Mouse (Mus musculus): ENCODE results near the gene Hist2h3c1.
"Not testable (repeated sequence)": the region's sequence is repeated elsewhere in the genome, so short reads cannot be mapped to it uniquely, and the experiment has no call there.

The Hist2h3c1 gene

GRCm38 (mm10) chr3:96255926-96256593 is 9.6 kb downstream of the Hist2h3c1 start:
- no peak for DNase-seq (ENCODE audit: low spot score in 2 of 2)

DNA sequence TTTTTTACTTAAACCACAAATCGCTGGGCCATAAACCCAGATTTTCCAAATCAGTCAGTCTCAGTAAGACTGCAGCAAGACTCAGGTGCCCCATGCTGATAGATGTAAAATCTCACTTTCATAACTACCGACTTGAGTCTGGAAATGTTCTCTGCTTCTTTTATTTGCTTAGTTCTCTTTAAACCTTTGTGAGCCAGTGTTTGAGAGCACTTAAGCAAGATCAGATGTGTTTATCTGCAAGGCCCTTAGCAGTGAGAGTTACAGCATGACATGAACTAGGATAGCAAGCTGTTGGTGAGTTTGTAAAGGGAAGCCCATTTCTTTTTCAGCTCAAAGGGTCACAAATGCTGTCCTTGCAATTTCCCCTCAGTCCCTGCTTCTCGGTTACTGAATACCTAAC is 10.7 kb downstream of the Hist2h3c1 start:
- DNase-seq (ENCODE audit: low spot score in 2 of 2), result no peak

DNA sequence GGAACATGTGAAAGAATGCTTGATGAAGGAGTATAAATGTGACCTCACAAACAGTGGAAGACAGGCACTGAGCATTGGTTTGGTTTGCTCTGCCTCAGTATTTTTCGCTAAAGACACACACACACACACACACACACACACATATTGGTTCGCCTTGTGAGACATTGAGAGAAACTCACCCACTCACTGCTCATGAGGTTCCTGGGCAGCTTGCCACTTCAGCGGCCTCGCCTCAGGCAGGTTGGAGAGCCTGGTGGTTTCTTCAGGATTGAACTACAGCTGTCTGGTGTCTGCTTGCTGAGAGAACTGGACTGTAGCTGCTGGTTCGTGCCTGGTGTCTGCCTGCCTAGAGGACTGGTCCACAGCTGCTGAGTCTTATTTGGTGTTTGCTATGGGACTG is 13.7 kb downstream of the Hist2h3c1 start:
- no peak for DNase-seq (ENCODE audit: low spot score in 2 of 2)

DNA sequence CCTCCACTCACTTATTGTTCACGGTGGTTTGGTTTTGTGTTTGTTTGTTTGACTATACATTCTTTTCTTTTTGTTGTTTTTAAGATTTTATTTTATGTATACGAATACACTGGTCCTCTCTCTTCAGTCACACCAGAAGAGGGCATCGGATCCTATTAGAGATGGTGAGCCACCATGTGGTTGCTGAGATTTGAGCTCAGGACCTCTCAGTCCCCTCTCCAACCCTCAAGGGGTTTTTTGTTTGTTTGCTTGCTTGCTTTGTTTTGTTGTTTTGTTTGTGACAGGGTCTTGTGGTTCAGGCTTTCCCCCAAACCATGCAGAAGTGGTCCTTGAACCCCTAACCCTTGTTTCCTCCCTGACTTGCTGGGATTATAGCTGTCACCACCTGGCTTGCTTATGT is 15.1 kb downstream of the Hist2h3c1 start:
- no peak for DNase-seq (ENCODE audit: low spot score in 2 of 2)

DNA sequence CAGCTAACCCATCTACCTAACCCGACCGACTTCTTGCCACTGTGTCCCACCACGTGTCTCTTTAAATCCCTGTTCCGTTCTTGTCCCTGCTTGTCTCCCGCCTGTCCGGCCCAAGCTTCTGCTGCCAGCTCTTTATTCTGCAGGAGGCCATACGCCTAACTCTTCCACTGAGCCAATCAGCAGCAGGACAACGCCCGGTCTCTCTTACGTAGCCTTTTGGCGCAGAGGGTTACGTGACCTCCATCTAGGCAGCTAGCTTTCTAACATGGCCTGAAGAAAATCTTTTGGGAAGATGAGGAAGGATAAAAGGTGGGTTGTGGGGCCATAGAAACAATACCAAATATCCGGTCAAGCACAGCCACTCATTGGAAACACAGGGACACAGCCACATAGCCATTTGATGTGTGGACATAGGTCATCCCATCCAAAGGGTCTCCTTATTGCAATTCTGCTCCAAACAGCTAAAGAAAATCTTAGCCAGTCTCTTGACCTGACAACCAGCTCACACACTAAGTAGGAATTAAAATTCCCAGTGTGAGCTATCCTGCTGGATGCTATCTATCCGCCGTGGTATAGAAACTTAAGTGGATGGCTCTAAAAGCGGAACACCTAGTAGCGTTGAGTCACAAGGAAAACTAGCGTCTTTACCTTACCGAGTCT is 15.9 kb downstream of the Hist2h3c1 start:
- peak; percentile 64 to 70 for DNase-seq (ENCODE audit: low spot score in 2 of 2)

- DNase-seq (ENCODE audit: low spot score in 2 of 2), result peak; percentile 98 to 99
Observed at GRCm38 (mm10) chr3:96262979-96263550, 16.6 kb downstream of the Hist2h3c1 start, which contains the start of gene Hist2h4. Gene Hist2h4, minus strand, starts transcription at chr3:96263311.

- no peak for DNase-seq (ENCODE audit: low spot score in 2 of 2)
Observed at GRCm38 (mm10) chr3:96263558-96264403, 17.3 kb downstream of the Hist2h3c1 start.

- DNase-seq (ENCODE audit: low spot score in 2 of 2), result no peak
Observed at GRCm38 (mm10) chr3:96264404-96264949, 18.0 kb downstream of the Hist2h3c1 start.

DNA sequence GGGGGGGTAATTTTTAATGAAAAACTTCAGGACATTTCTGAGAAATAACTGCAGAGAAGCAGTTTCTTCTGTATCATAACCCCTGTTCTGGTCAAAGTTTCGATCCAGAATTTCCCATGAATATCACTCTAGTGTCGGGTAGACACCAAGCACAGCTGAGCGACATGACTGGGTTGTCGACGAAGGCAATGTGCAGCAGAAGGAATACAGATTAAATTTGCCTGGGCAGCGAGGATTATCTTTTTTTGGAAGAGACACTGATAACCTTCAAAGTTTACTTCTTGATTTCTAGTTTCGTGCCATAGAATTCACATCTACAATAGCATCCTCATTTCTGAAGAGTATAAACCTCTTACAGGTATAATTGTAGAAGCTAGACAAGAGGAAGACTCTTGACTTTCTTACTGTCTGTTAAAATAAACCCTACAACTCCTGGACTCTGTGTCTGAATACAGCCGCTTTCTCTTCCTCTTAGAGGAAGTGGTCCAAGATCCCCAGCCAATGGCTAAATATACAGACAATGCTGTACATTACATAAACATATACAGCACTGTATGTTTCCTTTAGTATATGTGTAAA is 19.7 kb downstream of the Hist2h3c1 start:
- no peak for DNase-seq (ENCODE audit: low spot score in 2 of 2)

GRCm38 (mm10) chr3:96267541-96267940 is 21.1 kb downstream of the Hist2h3c1 start:
- no peak for DNase-seq (ENCODE audit: low spot score in 2 of 2)

GRCm38 (mm10) chr3:96268051-96268775 is 21.7 kb downstream of the Hist2h3c1 start, which contains the start of gene Hist2h3b:
Gene Hist2h3b, plus strand, starts transcription at chr3:96268654.
- DNase-seq (ENCODE audit: low spot score in 2 of 2), result peak; percentile 70 to 72

GRCm38 (mm10) chr3:96268776-96269378 is 22.4 kb downstream of the Hist2h3c1 start:
- not testable (repeated sequence) for DNase-seq (ENCODE audit: low spot score in 2 of 2)

DNA sequence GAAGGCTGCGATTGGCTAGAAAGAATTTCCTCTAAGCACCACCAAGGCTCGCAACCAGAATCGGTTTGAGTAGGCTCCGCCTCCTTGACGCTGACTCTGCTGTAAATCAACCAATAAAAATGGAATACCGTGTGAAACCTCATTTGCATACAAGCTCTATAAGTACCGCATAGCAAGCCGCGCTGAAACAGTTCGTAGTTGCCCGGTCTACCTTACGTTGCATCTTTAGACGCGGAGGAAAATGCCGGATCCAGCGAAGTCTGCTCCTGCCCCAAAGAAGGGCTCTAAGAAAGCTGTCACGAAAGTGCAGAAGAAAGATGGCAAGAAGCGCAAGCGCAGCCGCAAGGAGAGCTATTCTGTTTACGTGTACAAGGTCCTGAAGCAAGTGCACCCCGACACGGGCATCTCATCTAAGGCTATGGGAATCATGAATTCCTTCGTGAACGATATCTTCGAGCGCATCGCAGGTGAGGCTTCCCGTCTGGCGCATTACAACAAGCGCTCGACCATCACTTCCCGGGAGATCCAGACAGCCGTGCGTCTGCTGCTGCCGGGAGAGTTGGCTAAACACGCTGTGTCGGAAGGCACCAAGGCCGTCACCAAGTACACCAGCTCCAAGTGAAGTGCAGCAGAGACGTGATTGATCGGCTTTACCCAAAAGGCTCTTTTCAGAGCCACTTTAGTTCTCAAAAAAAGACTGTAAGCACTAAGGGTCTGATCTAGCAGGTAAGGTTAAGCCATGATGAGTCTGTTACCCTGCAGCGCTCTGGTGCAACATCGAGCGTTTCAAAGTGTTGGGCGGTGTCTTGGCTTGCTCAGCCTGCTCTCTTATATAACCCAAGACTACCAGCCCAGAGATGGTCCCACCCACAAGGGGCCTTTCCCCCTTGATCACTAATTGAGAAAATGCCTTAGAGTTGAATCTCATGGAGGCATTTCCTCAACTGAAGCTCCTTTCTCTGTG is 23.3 kb downstream of the Hist2h3c1 start, which contains the start of gene Hist2h2bb:
TSS of gene Hist2h2bb (plus strand) at position 242 of the 964 bp plus-strand sequence.
- DNase-seq (ENCODE audit: low spot score in 2 of 2), result peak; percentile 92 to 95

DNA sequence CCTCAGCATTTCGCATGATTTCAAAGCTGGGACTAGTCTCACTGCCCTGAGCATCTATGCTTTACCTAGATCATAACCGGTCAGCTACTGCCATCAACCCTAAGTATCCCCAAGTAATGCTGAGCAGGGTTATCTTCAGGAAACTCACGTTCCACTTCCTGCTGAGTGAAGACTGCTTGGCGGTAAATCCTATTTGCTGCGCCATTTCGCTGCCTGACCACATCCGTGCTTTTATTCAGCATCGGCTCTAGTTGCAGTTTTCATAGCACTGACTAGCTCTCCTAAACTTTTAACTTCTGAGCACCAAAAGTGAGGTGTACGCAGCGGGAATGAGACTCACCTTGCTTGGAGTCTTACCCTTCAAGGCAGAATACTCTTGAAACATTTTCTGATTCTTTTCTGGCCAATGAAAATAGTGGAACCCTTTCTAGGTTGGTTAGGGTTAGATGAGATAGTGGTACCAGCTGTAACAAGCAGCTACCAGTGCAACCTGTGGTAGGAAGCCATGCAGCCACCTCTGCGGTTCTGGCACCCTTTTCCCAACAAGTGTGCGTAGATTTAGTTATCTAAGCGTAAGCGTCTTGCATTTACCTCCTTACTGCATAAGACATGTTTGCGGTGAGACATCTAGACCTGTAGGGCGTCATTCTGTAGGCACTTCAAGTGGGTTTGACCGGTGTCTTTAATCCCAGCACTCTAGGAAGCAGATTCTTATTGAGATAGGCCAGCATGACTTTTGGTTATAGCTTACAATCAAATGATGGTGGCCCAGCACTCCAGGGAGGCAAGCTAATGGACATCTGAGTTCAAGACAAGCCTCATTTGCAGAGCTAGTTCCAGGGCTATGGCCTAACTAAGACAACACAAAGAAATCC is 27.3 kb downstream of the Hist2h3c1 start:
- no peak for DNase-seq (ENCODE audit: low spot score in 2 of 2)

- peak in 1 of 2 experiments; percentile 37 for DNase-seq (ENCODE audit: low spot score in 2 of 2)
Observed at GRCm38 (mm10) chr3:96277428-96277799, 30.9 kb downstream of the Hist2h3c1 start.

DNA sequence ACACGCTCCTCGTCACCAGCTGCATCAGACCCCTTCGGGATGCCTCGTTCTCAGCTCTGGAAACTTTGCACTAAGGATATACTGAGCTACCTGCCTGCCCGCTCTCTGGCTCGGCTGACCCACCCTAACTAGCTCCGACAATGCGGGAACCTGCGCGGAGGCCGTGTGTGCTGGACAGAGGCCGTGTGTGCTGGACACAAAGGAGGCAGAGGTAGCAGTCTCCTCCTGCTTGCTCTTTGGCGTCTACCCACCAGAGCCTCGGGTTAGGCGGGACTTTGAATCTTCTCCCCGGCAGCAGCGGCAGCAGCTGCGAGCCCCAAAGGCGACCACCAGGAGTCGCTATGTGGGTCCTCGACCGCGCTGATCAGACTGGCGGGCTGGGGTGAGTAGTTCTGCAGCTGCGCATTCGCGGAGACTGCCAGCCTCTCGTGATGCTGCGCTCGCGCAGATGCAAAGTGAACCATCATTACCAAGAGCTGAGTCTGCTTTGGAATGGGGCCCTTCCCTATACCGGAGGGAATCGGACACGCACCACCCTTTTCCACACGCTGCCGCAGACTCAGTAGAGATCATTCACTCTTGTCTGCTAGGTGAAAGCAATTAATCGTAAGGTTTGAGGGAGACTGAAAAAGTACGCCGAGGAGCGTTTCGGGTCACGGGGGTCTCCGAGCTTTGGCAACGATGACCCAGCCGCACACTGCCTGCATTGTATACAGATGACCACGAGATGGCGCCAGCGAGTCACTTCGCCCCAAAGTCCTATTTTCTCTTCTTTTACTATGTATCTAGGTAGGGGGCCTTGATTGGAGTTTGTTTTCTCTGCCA is 31.5 kb downstream of the Hist2h3c1 start:
- DNase-seq (ENCODE audit: low spot score in 2 of 2), result peak; percentile 79 to 90

GRCm38 (mm10) chr3:96280660-96281059 is 34.2 kb downstream of the Hist2h3c1 start:
- no peak for DNase-seq (ENCODE audit: low spot score in 2 of 2)

All from frontal cortex, postnatal 25 days (tissue).